9 mouse cellular contexts compared by ENCODE assay signal in genomic region chr19:10276483-10277144, GRCm38 (mm10). TPM values are rescaled to one million over a fixed set of nuclear protein-coding genes. Genes with fewer than 3 reads are reported as not detected.
DNase-seq lines count a peak whose midpoint lies in the region; ATAC-seq and TF ChIP-seq lines count a peak whose summit lies in the region.
"Had no signal": no experiment of that assay in that cellular context is flagged by ENCODE, and none has a peak within 500 bp of the region (broad histone marks: within the 10 kb centered on the region; RNA-seq: fewer than 3 reads in every experiment).

No protein-coding gene starts in this region.

- no peak overlapping the region for H3K9ac ChIP-seq in kidney, postnatal 0 days (ENCODE audit: low read depth, low read length)
- peak overlapping the region; percentile 3; the same call in 1 of the 2 replicates for H3K9ac ChIP-seq in ES-Bruce4 (ENCODE audit: low read depth, poor library complexity, severe bottlenecking)
- H3K9ac ChIP-seq: limb, embryonic 15.5 days; midbrain, embryonic 15.5 days had no signal

- no peak for TF ChIP-seq POLR2A in ES-Bruce4 (IDR thresholded peaks at IDR 0.05; ENCODE audit: insufficient read depth, low read length)

- H3K27me3 ChIP-seq in kidney, postnatal 0 days (ENCODE audit: insufficient read depth, low read length) = no peaks in the 10 kb centered on the region
- H3K27me3 ChIP-seq in ES-Bruce4 (ENCODE audit: control insufficient read depth, insufficient read depth, low read length, poor library complexity, severe bottlenecking) = no peaks in the 10 kb centered on the region
- H3K27me3 ChIP-seq: midbrain, embryonic 15.5 days had no signal

- no peaks in the 10 kb centered on the region for H3K36me3 ChIP-seq in kidney, postnatal 0 days (ENCODE audit: insufficient read depth, low read length)
- no peaks in the 10 kb centered on the region for H3K36me3 ChIP-seq in ES-Bruce4 (ENCODE audit: control insufficient read depth, insufficient read depth, low read length, poor library complexity, severe bottlenecking)
- H3K36me3 ChIP-seq: limb, embryonic 15.5 days; midbrain, embryonic 15.5 days had no signal

- H3K4me2 ChIP-seq in kidney, postnatal 0 days (ENCODE audit: low read length) = no peak overlapping the region
- H3K4me2 ChIP-seq: limb, embryonic 15.5 days; midbrain, embryonic 15.5 days had no signal

- no peak for ATAC-seq in kidney, postnatal 0 days (replicated peaks; ENCODE audit: low FRiP score, low read depth)
- no peak for ATAC-seq in cerebellum, adult (ENCODE audit: insufficient number of reproducible peaks, low FRiP score, low TSS enrichment)
- ATAC-seq: midbrain, embryonic 15.5 days had no signal

- no peak for DNase-seq in kidney, postnatal 0 days (ENCODE audit: low spot score)
- DNase-seq in kidney, postnatal 25 days = no peak
- peak; percentile 91 for DNase-seq in A20 (ENCODE audit: low read depth, low spot score)
- DNase-seq in layer of hippocampus, adult 2 months (ENCODE audit: low spot score in 2 of 2) = peak; percentile 52 to 70
- no peak for DNase-seq in embryo, embryonic 9.5 days (ENCODE audit: extremely low spot score)

- H3K27ac ChIP-seq in kidney, postnatal 0 days = peak overlapping the region; percentile 82
- peak overlapping the region; percentile 36; the same call in 1 of the 2 replicates for H3K27ac ChIP-seq in ES-Bruce4 (ENCODE audit: insufficient read depth, low read length)
- H3K27ac ChIP-seq in layer of hippocampus, adult 2 months = peak overlapping the region; percentile 89
- H3K27ac ChIP-seq: limb, embryonic 15.5 days had no signal

- peaks cover 43% of the 10 kb centered on the region for H3K4me1 ChIP-seq in kidney, postnatal 0 days (replicated peaks; ENCODE audit: insufficient read depth, low read length)
- peaks cover 23% of the 10 kb centered on the region for H3K4me1 ChIP-seq in ES-Bruce4 (ENCODE audit: control insufficient read depth, insufficient read depth, low read length)

- no peak for TF ChIP-seq EP300 in ES-Bruce4 (IDR thresholded peaks at IDR 0.05; ENCODE audit: insufficient read depth, low read depth, low read length)

- no peak for TF ChIP-seq CTCF in kidney, postnatal 0 days (IDR thresholded peaks at IDR 0.05; ENCODE audit: low read depth)
- no peak for TF ChIP-seq CTCF in ES-Bruce4 (IDR thresholded peaks at IDR 0.05; ENCODE audit: low read depth, low read length)
- no peak for TF ChIP-seq CTCF in layer of hippocampus, adult 2 months (conservative IDR thresholded peaks at IDR 0.05)

- no peaks in the 10 kb centered on the region for H3K9me3 ChIP-seq in kidney, postnatal 0 days (replicated peaks; ENCODE audit: low read length)
- no peaks in the 10 kb centered on the region for H3K9me3 ChIP-seq in ES-Bruce4 (replicated peaks; ENCODE audit: control insufficient read depth, insufficient read depth, low read length, poor library complexity, severe bottlenecking)
- H3K9me3 ChIP-seq: limb, embryonic 15.5 days; midbrain, embryonic 15.5 days had no signal

- WGBS in kidney, postnatal 0 days = 63% methylated on average over 12 of the region's 12 CpGs

- H3K4me3 ChIP-seq in kidney, postnatal 0 days (replicated peaks; ENCODE audit: low read depth, low read length) = no peak overlapping the region
- H3K4me3 ChIP-seq in ES-Bruce4 (ENCODE audit: low read depth, low read length) = peak overlapping the region; percentile 5; the same call in 1 of the 2 replicates
- H3K4me3 ChIP-seq in layer of hippocampus, adult 2 months = peak overlapping the region; percentile 5; the same call in 1 of the 2 replicates
- H3K4me3 ChIP-seq: limb, embryonic 15.5 days; midbrain, embryonic 15.5 days had no signal

RNA-seq across cellular contexts. Expression of gene Dagla, which starts 28.1 kb away (rescaled TPM):
- polyA plus RNA-seq in kidney, postnatal 0 days (2015; fragmentation: Nextera tagmentation; extraction: Ambion mirVana) = 2.0 and 2.2 TPM in 2 replicates
- 1.2 and 1.6 TPM in 2 replicates for polyA plus RNA-seq in ES-Bruce4 (2011; ENCODE audit: insufficient read depth, insufficient read length, low read depth, missing spikeins)
- 100 to 1,000 TPM; 130 to 131 TPM for total RNA-seq in layer of hippocampus, adult 2 months (2021)

RNA-seq across cellular contexts. Expression of gene Myrf, which starts 36.1 kb away (rescaled TPM):
- 1.2 and 1.5 TPM in 2 replicates for polyA plus RNA-seq in kidney, postnatal 0 days (2015; fragmentation: Nextera tagmentation; extraction: Ambion mirVana)
- 15.0 and 15.9 TPM in 2 replicates for polyA plus RNA-seq in ES-Bruce4 (2011; ENCODE audit: insufficient read depth, insufficient read length, low read depth, missing spikeins)
- total RNA-seq in layer of hippocampus, adult 2 months (2021) = 10 to 100 TPM; 27.0 to 27.8 TPM

Comparison
In these comparisons a context has a peak if more than half of its experiments do, and no peak if none do; other contexts are left out.
1. DNase-seq: peak in A20 (single experiment) and layer of hippocampus, adult 2 months (2 of 2); none in kidney, postnatal 0 days (single experiment), kidney, postnatal 25 days (0 of 2) and embryo, embryonic 9.5 days (single experiment).
2. H3K27ac ChIP-seq: peak in every context shown above with its lines; median percentile 89 in layer of hippocampus, adult 2 months; 82 in kidney, postnatal 0 days; 36 in ES-Bruce4.